Mouse (Mus musculus): Measurements from ENCODE around the gene Mcub. TPM values are rescaled to one million over a fixed set of nuclear protein-coding genes. Genes with fewer than 3 reads are reported as not detected.
A peak's percentile ranks its signal among the peaks of the same experiment; 100 is the strongest.

The Mcub gene
- polyA plus RNA-seq (2021) = 12.4 TPM

- DNase-seq (ENCODE audit: low read depth, low spot score) (peak; percentile 20), ATAC-seq (peak; percentile 91)
- ChIA-PET POLR2A (interaction anchor here (0.7 to 1.2 kb wide), 4 partner anchors 8 to 31 kb away, joined by 3 to 4 read pairs (median 4); no protein-coding TSS in a partner anchor), CTCF (interaction anchor here (0.9 to 2.5 kb wide), 5 partner anchors 12 to 110 kb away, joined by 3 to 8 read pairs (median 3); no protein-coding TSS in a partner anchor)
- no peak for TF ChIP-seq CTCF (IDR thresholded peaks at IDR 0.05)
- no peaks in the 10 kb centered on the region for H3K27me3 ChIP-seq
- in situ Hi-C loops (cut with MboI; ENCODE audit: low pct_unique_long_range_greater_than_20kb) = no loop called here
Observed at GRCm38 (mm10) chr3:129969432-129970395, at the start of gene Mcub. Gene Mcub, minus strand, starts transcription at chr3:129970206.

GRCm38 (mm10) chr3:130012943-130013342 is 42.9 kb upstream of the Mcub start:
- no peak for TF ChIP-seq CTCF (IDR thresholded peaks at IDR 0.05)
- ATAC-seq = no peak
- DNase-seq (ENCODE audit: low read depth, low spot score) = no peak
- H3K27me3 ChIP-seq = no peaks in the 10 kb centered on the region
- ChIA-PET CTCF (interaction anchor here (1.1 to 1.4 kb wide), 2 partner anchors 10 to 21 kb away, joined by 3 read pairs; no protein-coding TSS in a partner anchor), POLR2A (no interaction called here)
- in situ Hi-C loops (cut with MboI; ENCODE audit: low pct_unique_long_range_greater_than_20kb) = no loop called here

GRCm38 (mm10) chr3:130011236-130011635 is 41.2 kb upstream of the Mcub start:
- ChIA-PET POLR2A (no interaction called here), CTCF (interaction anchor here (0.9 to 1.3 kb wide), 2 partner anchors 11 to 15 kb away, joined by 4 read pairs; no protein-coding TSS in a partner anchor)
- in situ Hi-C loops (cut with MboI; ENCODE audit: low pct_unique_long_range_greater_than_20kb) = no loop called here
- no peaks in the 10 kb centered on the region for H3K27me3 ChIP-seq
- DNase-seq (ENCODE audit: low read depth, low spot score) (no peak), ATAC-seq (no peak)
- no peak for TF ChIP-seq CTCF (IDR thresholded peaks at IDR 0.05)

GRCm38 (mm10) chr3:130006141-130006540 is 36.1 kb upstream of the Mcub start:
- ATAC-seq (no peak), DNase-seq (ENCODE audit: low read depth, low spot score) (no peak)
- CTCF ChIA-PET = interaction anchor here (1.0 to 2.5 kb wide), 2 partner anchors 10 to 12 kb away, joined by 4 to 11 read pairs; no protein-coding TSS in a partner anchor

GRCm38 (mm10) chr3:130000926-130001325 is 30.9 kb upstream of the Mcub start:
- POLR2A ChIA-PET = interaction anchor here (0.6 kb wide), 2 partner anchors 66 to 1768 kb away, joined by 3 to 4 read pairs; no protein-coding TSS in a partner anchor
- H3K27me3 ChIP-seq = no peaks in the 10 kb centered on the region
- no peak for TF ChIP-seq CTCF (IDR thresholded peaks at IDR 0.05)
- no peak for DNase-seq (ENCODE audit: low read depth, low spot score)
- CTCF ChIA-PET = interaction anchor here (1.0 to 1.4 kb wide), 4 partner anchors 16 to 178 kb away, joined by 3 read pairs; no protein-coding TSS in a partner anchor
- ATAC-seq = no peak
- in situ Hi-C loops (cut with MboI; ENCODE audit: low pct_unique_long_range_greater_than_20kb) = no loop called here

More at GRCm38 (mm10) chr3:130006141-130006540, 36.1 kb upstream of the Mcub start:
- POLR2A ChIA-PET = interaction anchor here (0.9 to 1.3 kb wide), 2 partner anchors 8 to 54 kb away, joined by 4 to 5 read pairs; no protein-coding TSS in a partner anchor
- TF ChIP-seq CTCF (IDR thresholded peaks at IDR 0.05) = no peak
- H3K27me3 ChIP-seq = no peaks in the 10 kb centered on the region
- in situ Hi-C loops (cut with MboI; ENCODE audit: low pct_unique_long_range_greater_than_20kb) = no loop called here

- ATAC-seq = peak; percentile 13
- POLR2A ChIA-PET = interaction anchor here (1.0 to 1.8 kb wide), 2 partner anchors 12 to 62 kb away, joined by 3 to 8 read pairs; partner anchors contain the start of gene Sec24b
- in situ Hi-C loops (cut with MboI; ENCODE audit: low pct_unique_long_range_greater_than_20kb) = no loop called here
Observed at GRCm38 (mm10) chr3:129998526-129998925, 28.5 kb upstream of the Mcub start.

GRCm38 (mm10) chr3:129998001-129998400 is 28.0 kb upstream of the Mcub start:
- peak; percentile 96 for DNase-seq (ENCODE audit: low read depth, low spot score)
- ChIA-PET CTCF (interaction anchor here (0.9 to 2.1 kb wide), 7 partner anchors 9 to 63 kb away, joined by 3 to 7 read pairs (median 4); partner anchors contain the start of gene Sec24b), POLR2A (interaction anchor here (0.6 to 1.8 kb wide), 3 partner anchors 12 to 63 kb away, joined by 3 to 8 read pairs (median 3); partner anchors contain the start of gene Sec24b)
- ATAC-seq = peak; percentile 99
- TF ChIP-seq CTCF (IDR thresholded peaks at IDR 0.05) = no peak
- H3K27me3 ChIP-seq = no peaks in the 10 kb centered on the region
- in situ Hi-C loops (cut with MboI; ENCODE audit: low pct_unique_long_range_greater_than_20kb) = no loop called here

More at GRCm38 (mm10) chr3:129998526-129998925, 28.5 kb upstream of the Mcub start:
- no peak for TF ChIP-seq CTCF (IDR thresholded peaks at IDR 0.05)
- no peaks in the 10 kb centered on the region for H3K27me3 ChIP-seq
- CTCF ChIA-PET = interaction anchor here (0.9 to 2.1 kb wide), 6 partner anchors 9 to 63 kb away, joined by 3 to 7 read pairs (median 4); partner anchors contain the start of gene Sec24b
- no peak for DNase-seq (ENCODE audit: low read depth, low spot score)

GRCm38 (mm10) chr3:129997324-129997723 is 27.3 kb upstream of the Mcub start:
- no peak for TF ChIP-seq CTCF (IDR thresholded peaks at IDR 0.05)
- ChIA-PET POLR2A (interaction anchor here (0.6 to 1.0 kb wide), 2 partner anchors 13 to 63 kb away, joined by 3 read pairs; no protein-coding TSS in a partner anchor), CTCF (interaction anchor here (1.2 to 2.0 kb wide), 3 partner anchors 29 to 62 kb away, joined by 3 to 4 read pairs (median 3); no protein-coding TSS in a partner anchor)
- ATAC-seq (peak; percentile 35), DNase-seq (ENCODE audit: low read depth, low spot score) (peak; percentile 50)
- no peaks in the 10 kb centered on the region for H3K27me3 ChIP-seq
- in situ Hi-C loops (cut with MboI; ENCODE audit: low pct_unique_long_range_greater_than_20kb) = no loop called here

- CTCF ChIA-PET = no interaction called here
- no peaks in the 10 kb centered on the region for H3K27me3 ChIP-seq
- POLR2A ChIA-PET = no interaction called here
- ATAC-seq (no peak), DNase-seq (ENCODE audit: low read depth, low spot score) (no peak)
- no peak for TF ChIP-seq CTCF (IDR thresholded peaks at IDR 0.05)
- in situ Hi-C loops (cut with MboI; ENCODE audit: low pct_unique_long_range_greater_than_20kb) = no loop called here
Observed at GRCm38 (mm10) chr3:129987297-129987696, 17.3 kb upstream of the Mcub start.

GRCm38 (mm10) chr3:129985335-129985734 is 15.3 kb upstream of the Mcub start:
- in situ Hi-C loops (cut with MboI; ENCODE audit: low pct_unique_long_range_greater_than_20kb) = no loop called here
- POLR2A ChIA-PET = no interaction called here
- DNase-seq (ENCODE audit: low read depth, low spot score) (no peak), ATAC-seq (no peak)
- CTCF ChIA-PET = interaction anchor here (0.9 to 1.5 kb wide), 2 partner anchors 16 to 26 kb away, joined by 3 read pairs; partner anchors contain the start of gene Mcub
- H3K27me3 ChIP-seq = no peaks in the 10 kb centered on the region
- no peak for TF ChIP-seq CTCF (IDR thresholded peaks at IDR 0.05)

Measured in Patski (cell line).